Mouse (Mus musculus) embryonic facial prominence, embryonic 15.5 days (tissue): Measurements from ENCODE around the gene Tmcc3. TPM values are rescaled to one million over a fixed set of nuclear protein-coding genes. Genes with fewer than 3 reads are reported as not detected.

Experiments
- ATAC-seq: fragments of 200-750 bp; cut with Nextera tagmentation; 2 replicates; pipeline ENCODE4 v1.8.0; 2017; ENCODE audit warnings: low read depth, moderate TSS enrichment; ENCODE audit not compliant: insufficient number of reproducible peaks, low FRiP score, low TSS enrichment
- H3K27ac ChIP-seq: fragments of 300-500 bp; sonication (generic); replicated peaks from 2 replicates; pipeline ENCODE4 v1.5.1; 2015; ENCODE audit warnings: mild to moderate bottlenecking, inconsistent platforms
- H3K27me3 ChIP-seq: fragments of 300-500 bp; sonication (generic); 2 replicates; pipeline ENCODE4 v1.6.1; 2015; ENCODE audit warnings: inconsistent platforms
- H3K36me3 ChIP-seq: fragments of 300-500 bp; sonication (generic); 2 replicates; pipeline ENCODE4 v1.6.1; 2015; ENCODE audit warnings: mild to moderate bottlenecking, inconsistent platforms
- H3K4me1 ChIP-seq: fragments of 300-500 bp; sonication (generic); 2 replicates; pipeline ENCODE4 v1.6.1; 2015; ENCODE audit warnings: inconsistent platforms
- H3K4me2 ChIP-seq: fragments of 300-500 bp; sonication (generic); replicated peaks from 2 replicates; pipeline ENCODE4 v1.6.1; 2015; ENCODE audit warnings: mild to moderate bottlenecking, inconsistent platforms
- H3K4me3 ChIP-seq: fragments of 300-500 bp; sonication (generic); replicated peaks from 2 replicates; pipeline ENCODE4 v1.5.1; 2015; ENCODE audit warnings: mild to moderate bottlenecking, inconsistent platforms
- H3K9ac ChIP-seq: fragments of 300-500 bp; sonication (generic); 2 replicates; pipeline ENCODE4 v1.6.1; 2015; ENCODE audit warnings: inconsistent platforms
- H3K9me3 ChIP-seq: fragments of 300-500 bp; sonication (generic); replicated peaks from 2 replicates; pipeline ENCODE4 v1.6.1; 2016; ENCODE audit warnings: inconsistent platforms
- WGBS: fragments of 180-500 bp; shearing (Covaris S2); methylation state at CpG from one replicate; pipeline ENCODE4 v1.1.7; 2015; 5-methylcytosine and 5-hydroxymethylcytosine counted together
- polyA plus RNA-seq: library from polyadenylated mRNA; unstranded; fragments of >200 nt; fragmentation: Nextera tagmentation; extraction: Ambion mirVana; gene quantifications from 2 replicates; pipeline ENCODE4 v1.2.1, GENCODE M21; 2015

Tmcc3 gene
- polyA plus RNA-seq, 1 experiment from 2014 or later, result 14.2 TPM

DNA sequence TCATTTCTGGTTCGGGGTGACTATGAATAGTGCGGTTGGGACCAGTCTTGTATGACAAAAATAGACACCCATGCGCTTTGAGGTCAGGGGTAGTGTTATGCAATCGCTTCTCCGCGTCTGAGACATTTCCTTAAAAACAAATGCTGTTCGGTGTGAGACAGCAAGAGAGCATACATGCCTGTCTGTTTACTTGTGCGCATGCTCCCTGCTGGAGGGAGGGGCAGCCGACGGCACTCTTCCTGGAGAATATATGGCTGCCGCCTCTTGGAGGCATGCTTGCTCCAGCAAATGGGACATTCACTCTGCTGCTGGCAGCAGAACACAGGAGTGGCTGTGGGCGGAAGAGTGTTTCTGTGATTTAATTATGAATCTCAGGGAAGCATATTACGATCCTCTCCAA, 66.6 kb downstream of the Tmcc3 start:
- Histone ChIP-seq H3K27ac (no peak overlapping the region), H3K9ac (no peak overlapping the region), H3K4me2 (peak overlapping the region; percentile 8; the same call in 1 of the 2 replicates), H3K36me3 (no peaks in the 10 kb centered on the region), H3K27me3 (no peaks in the 10 kb centered on the region), H3K9me3 (no peaks in the 10 kb centered on the region), H3K4me3 (no peak overlapping the region), H3K4me1 (peaks cover 9% of the 10 kb centered on the region; the same call in 1 of the 2 replicates)
- no peak; the same call in 1 of the 2 replicates for ATAC-seq
- WGBS, result 55% methylated on average over 13 of the region's 13 CpGs

DNA sequence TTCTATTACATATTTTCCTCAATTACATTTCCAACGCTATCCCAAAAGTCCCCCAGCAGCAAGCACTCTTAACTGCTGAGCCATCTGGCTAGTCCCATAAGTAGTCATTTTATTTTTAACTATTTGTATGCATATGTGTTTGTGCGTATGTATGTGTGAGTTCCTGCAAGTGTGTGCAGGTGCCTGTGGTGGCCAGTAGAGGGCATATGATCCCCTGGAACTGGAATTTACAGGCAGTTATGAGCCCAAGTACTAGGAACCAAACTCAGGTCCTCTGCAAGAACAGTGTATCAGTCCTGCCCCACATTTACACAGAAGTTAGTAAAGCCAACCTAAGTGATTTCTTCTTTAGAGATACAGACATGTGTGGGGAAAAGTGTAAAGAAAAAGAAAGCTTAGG, 68.3 kb downstream of the Tmcc3 start:
- WGBS, result 85% methylated on average over 2 of the region's 2 CpGs

DNA sequence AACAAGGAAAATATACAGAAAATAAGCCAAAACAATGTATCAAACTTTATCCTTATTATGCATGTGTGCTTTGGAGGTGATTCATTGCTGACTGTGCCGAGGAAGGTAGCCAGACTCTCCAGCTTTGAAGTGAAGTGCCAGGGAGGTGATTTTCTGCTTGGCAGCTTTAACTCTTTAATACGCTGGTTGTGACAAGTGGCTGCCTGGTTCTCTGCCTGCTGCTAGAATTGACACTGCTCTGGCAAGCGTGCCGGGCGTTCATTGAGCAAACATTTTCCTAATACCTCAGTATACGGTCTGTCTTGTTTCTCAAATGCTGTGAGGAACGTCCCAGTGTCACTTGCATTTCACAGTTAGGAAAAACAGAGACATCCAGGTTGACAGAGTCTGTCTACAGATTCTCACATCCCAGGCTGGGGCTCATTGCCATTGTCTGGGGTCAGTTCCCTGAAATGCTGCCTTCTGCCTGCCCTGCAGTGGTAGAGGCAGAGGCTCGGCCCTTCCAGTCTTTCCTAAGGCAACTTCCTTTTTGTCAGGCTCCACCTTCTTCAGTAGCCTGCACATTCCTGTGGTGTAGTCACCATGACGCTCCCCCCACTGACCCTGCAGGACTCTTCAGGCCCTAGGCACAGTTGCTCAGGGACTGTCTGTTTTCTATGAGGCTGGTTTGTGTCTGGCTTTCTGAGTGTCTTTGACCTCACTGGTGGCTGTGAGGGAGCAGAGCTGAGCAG, 69.1 kb downstream of the Tmcc3 start:
- no peaks in the 10 kb centered on the region for H3K27me3 ChIP-seq
- peaks cover 9% of the 10 kb centered on the region; the same call in 1 of the 2 replicates for H3K4me1 ChIP-seq
- no peak overlapping the region for H3K27ac ChIP-seq
- no peak overlapping the region for H3K9ac ChIP-seq
- H3K4me3 ChIP-seq, result no peak overlapping the region
- no peaks in the 10 kb centered on the region for H3K36me3 ChIP-seq
- no peak for ATAC-seq
- 56% methylated on average over 9 of the region's 9 CpGs for WGBS
- no peak overlapping the region for H3K4me2 ChIP-seq
- 0 out of 2 replicates have a peak, but pooled peaks cover 4% of the 10 kb centered on the region for H3K9me3 ChIP-seq

More for the DNA sequence above, 68.3 kb downstream of the Tmcc3 start:
- no peak for ATAC-seq
- H3K36me3 ChIP-seq, result no peaks in the 10 kb centered on the region
- H3K9ac ChIP-seq, result no peak overlapping the region
- no peaks in the 10 kb centered on the region for H3K9me3 ChIP-seq
- peaks cover 9% of the 10 kb centered on the region; the same call in 1 of the 2 replicates for H3K4me1 ChIP-seq
- no peak overlapping the region for H3K4me3 ChIP-seq
- no peak overlapping the region for H3K4me2 ChIP-seq
- no peaks in the 10 kb centered on the region for H3K27me3 ChIP-seq
- H3K27ac ChIP-seq, result no peak overlapping the region

DNA sequence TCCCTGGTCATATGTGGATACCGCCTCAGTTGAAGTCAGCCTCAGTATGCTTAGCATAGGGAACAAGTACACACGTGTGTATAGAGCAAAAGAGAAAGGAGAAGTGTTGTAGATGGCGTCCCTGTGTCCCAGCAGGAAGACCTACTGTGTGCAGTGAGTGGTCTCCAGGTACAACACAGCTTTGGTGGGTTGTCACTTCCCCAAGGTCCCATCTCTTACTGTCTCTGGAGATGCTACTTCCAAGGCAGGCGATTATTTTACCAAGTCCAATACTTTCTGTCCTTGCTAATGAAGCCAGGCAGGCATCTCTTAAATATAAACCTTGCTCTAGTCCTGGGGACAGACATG, 69.6 kb downstream of the Tmcc3 start:
- no peaks in the 10 kb centered on the region for H3K36me3 ChIP-seq
- 82% methylated on average over 4 of the region's 4 CpGs for WGBS
- no peak for ATAC-seq
- no peak overlapping the region for H3K4me3 ChIP-seq
- H3K27me3 ChIP-seq, result no peaks in the 10 kb centered on the region
- no peak overlapping the region for H3K4me2 ChIP-seq
- peaks cover 9% of the 10 kb centered on the region; the same call in 1 of the 2 replicates for H3K4me1 ChIP-seq
- H3K9me3 ChIP-seq, result 0 out of 2 replicates have a peak, but pooled peaks cover 4% of the 10 kb centered on the region
- no peak overlapping the region for H3K9ac ChIP-seq
- no peak overlapping the region for H3K27ac ChIP-seq

DNA sequence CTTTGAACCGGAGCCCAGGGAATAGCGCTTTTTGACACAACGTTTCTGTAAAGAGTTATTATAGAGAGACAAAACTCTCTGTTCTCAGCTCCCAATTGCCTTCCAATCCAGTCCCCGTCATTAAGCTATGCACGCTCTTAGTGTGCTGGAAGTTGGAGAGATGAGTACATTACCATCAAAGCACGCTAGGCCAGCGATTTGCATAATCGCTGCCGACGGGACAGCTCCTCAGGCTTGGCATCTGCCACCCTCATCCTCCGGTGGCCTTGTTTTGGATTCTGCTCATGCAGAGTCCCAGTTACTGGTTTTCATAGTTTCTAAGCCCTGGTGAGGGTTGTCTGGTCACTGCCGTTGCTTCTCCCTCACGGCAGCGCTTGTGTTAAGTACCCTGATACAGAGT, 70.9 kb downstream of the Tmcc3 start:
- Histone ChIP-seq H3K36me3 (no peaks in the 10 kb centered on the region), H3K27me3 (no peaks in the 10 kb centered on the region), H3K4me2 (no peak overlapping the region), H3K4me1 (peaks cover 9% of the 10 kb centered on the region; the same call in 1 of the 2 replicates), H3K9ac (no peak overlapping the region), H3K4me3 (no peak overlapping the region), H3K27ac (no peak overlapping the region), H3K9me3 (0 out of 2 replicates have a peak, but pooled peaks cover 4% of the 10 kb centered on the region)
- 84% methylated on average over 14 of the region's 14 CpGs for WGBS
- no peak for ATAC-seq

DNA sequence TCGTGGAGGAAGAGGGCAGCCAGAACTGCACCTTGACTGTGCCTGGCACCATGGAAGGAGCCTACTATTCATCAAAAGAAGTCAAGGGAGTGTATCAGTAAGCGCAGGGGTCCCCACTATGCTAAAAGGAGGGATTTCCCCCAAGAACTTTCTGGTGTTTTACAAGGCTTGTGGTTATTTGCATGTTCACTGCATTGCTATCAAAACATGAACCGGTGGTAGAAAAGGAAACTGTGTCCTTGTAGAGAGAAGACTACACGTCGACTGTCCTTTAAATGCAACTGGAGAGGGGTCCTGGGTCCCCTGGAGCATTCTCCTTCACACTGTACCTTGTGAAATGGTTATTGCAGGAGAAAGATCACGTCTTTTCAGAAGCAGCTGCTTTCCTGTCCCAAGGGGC, 71.8 kb downstream of the Tmcc3 start:
- no peak overlapping the region for H3K27ac ChIP-seq
- 82% methylated on average over 6 of the region's 6 CpGs for WGBS
- no peak for ATAC-seq

DNA sequence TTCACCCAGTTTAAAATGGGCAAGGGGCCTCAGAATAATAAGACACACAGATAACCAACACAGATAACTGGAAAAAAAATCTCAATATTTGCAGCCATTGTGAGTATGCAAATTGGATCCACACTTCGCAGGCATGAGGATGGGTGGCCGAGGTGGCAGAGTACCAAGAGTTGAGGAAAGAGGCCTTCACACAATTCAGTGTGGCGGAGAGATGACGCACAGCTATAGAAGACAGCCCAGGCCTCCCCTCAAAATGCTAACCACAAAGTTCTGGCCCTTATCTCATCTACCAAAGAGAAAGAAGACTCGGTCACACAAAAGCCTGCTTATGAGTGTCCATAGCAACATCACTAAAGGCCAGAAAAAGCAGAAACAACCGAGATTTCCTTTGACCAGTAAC, 77.5 kb downstream of the Tmcc3 start:
- H3K4me1 ChIP-seq, result no peaks in the 10 kb centered on the region
- no peaks in the 10 kb centered on the region for H3K27me3 ChIP-seq
- WGBS, result 86% methylated on average over 6 of the region's 6 CpGs
- no peak overlapping the region for H3K9ac ChIP-seq
- no peak overlapping the region for H3K4me3 ChIP-seq
- H3K36me3 ChIP-seq, result no peaks in the 10 kb centered on the region
- ATAC-seq, result no peak
- 0 out of 2 replicates have a peak, but pooled peaks cover 4% of the 10 kb centered on the region for H3K9me3 ChIP-seq
- H3K4me2 ChIP-seq, result no peak overlapping the region
- H3K27ac ChIP-seq, result no peak overlapping the region

More for the DNA sequence above, 71.8 kb downstream of the Tmcc3 start:
- Histone ChIP-seq H3K27me3 (no peaks in the 10 kb centered on the region), H3K4me3 (no peak overlapping the region), H3K4me2 (no peak overlapping the region), H3K36me3 (no peaks in the 10 kb centered on the region), H3K9me3 (0 out of 2 replicates have a peak, but pooled peaks cover 4% of the 10 kb centered on the region), H3K9ac (no peak overlapping the region), H3K4me1 (peaks cover 6% of the 10 kb centered on the region; the same call in 1 of the 2 replicates)

DNA sequence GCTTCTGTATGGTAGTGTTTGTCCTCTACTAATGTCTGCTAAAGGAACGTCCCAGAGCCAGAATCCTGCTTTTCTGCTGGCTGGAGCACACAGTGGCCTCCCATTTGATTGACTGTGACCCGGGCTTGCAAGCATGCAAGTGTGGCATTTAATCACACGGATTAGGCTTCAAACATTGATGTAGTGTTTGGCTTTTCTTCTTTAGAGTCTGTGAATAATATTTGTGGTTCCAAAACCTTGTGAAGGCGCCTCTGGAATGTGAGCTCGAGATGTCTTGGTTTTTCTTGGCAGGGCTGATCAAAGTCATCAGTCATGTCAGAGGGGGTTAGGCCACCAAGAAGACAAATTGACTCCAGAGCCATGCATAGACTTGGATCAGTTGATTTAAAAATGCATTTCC, 79.3 kb downstream of the Tmcc3 start:
- Histone ChIP-seq H3K4me3 (no peak overlapping the region), H3K27ac (no peak overlapping the region), H3K27me3 (no peaks in the 10 kb centered on the region), H3K9me3 (no peaks in the 10 kb centered on the region), H3K4me2 (no peak overlapping the region), H3K9ac (no peak overlapping the region), H3K36me3 (no peaks in the 10 kb centered on the region), H3K4me1 (no peaks in the 10 kb centered on the region)
- no peak for ATAC-seq
- 33% methylated on average over 5 of the region's 5 CpGs for WGBS

DNA sequence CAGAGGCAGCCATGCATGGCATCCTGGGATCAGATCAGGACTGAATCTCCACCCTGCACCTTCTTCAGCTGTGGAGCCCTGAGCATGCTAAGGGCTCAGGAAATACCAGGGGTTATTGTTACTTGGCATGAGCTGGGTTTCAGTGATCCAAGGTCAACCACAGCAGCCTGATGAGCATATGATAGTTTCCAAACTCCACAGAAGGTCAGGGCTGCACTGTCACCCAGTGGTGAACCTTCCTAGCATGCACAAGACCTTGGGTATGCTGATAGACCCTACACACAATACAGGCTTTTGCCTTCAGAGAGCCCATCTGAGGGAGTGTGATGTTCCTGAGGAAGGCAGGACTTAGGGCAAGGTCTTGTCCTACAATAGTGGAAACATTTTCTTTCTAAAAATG, 82.5 kb downstream of the Tmcc3 start:
- Histone ChIP-seq H3K9ac (no peak overlapping the region), H3K9me3 (no peaks in the 10 kb centered on the region), H3K4me2 (no peak overlapping the region)

DNA sequence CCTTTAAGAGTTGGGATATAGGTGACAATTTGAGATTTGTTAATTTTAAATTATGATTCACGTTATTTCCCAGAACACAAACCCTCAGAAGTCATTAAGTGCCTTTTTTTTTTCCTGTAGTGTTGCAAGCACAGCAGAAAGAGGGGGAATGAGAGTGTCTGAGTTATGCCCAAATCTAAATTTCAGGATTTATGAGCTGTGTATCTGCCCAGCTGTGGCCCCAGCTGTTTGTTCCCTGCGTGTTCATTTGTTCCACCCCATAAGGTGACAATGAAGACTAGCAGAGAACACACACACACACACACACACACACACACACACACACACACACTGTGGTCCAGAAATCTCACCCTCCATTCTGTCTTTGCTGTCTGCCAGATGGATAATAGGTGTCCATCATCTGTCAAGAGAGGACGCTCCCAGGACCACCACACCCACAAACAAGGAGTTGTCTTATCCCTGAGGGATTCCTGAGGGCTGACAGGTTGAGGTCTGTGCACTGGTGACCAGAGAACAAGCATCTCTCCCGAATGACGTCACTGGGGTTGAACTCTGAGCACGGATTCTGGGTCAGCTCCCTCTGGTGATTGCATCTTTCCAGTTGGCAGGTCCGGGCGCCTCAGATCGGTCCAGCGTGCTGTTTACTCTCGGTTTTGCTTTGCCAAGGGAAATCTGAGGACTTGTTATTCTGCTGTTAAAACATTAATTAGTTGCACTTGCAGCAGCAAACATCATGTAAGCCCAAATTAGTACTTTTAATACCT, 86.3 kb downstream of the Tmcc3 start:
- 0 out of 2 replicates have a peak, but pooled peaks cover 3% of the 10 kb centered on the region for H3K27me3 ChIP-seq
- no peak overlapping the region for H3K27ac ChIP-seq
- no peak overlapping the region for H3K4me3 ChIP-seq
- no peaks in the 10 kb centered on the region for H3K9me3 ChIP-seq
- H3K36me3 ChIP-seq, result no peaks in the 10 kb centered on the region
- 62% methylated on average over 11 of the region's 11 CpGs for WGBS
- H3K4me1 ChIP-seq, result no peaks in the 10 kb centered on the region
- ATAC-seq, result no peak
- H3K4me2 ChIP-seq, result no peak overlapping the region
- no peak overlapping the region for H3K9ac ChIP-seq

More for the DNA sequence above, 82.5 kb downstream of the Tmcc3 start:
- Histone ChIP-seq H3K27me3 (no peaks in the 10 kb centered on the region), H3K4me1 (no peaks in the 10 kb centered on the region), H3K27ac (no peak overlapping the region), H3K4me3 (no peak overlapping the region), H3K36me3 (no peaks in the 10 kb centered on the region)
- no peak for ATAC-seq

DNA sequence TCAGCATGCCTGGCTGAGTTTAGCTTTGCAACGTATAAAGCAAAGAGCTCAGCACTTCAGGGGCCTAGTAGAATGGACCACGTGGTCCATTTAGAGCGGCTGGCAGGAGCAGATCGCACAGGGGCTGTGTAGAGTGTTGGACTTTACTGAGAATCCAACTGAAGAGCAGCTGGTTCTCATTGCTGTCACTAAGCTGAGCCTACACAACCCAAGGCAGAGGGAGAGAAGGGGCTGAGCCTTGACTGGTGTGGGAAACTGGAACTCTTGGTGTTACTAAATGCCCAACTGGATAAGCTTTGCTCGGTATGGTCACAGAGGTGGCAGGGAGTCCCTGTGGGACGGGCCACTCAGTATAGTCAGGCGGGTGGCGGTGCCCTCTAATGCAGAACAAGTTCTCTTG, 89.1 kb downstream of the Tmcc3 start:
- Histone ChIP-seq H3K9ac (no peak overlapping the region), H3K27ac (no peak overlapping the region), H3K4me1 (no peaks in the 10 kb centered on the region), H3K36me3 (no peaks in the 10 kb centered on the region), H3K27me3 (0 out of 2 replicates have a peak, but pooled peaks cover 3% of the 10 kb centered on the region), H3K4me2 (no peak overlapping the region), H3K4me3 (no peak overlapping the region), H3K9me3 (no peaks in the 10 kb centered on the region)
- no peak for ATAC-seq
- 76% methylated on average over 8 of the region's 8 CpGs for WGBS
